Mouse (Mus musculus) erythroid progenitor cell, adult 5-6 weeks (primary cell): ENCODE measurements at regions not wholly inside any gene's neighbourhood (a gene's known extent, or its start where the extent isn't known, plus 50 kb on each side); places are given as distances from the start of the nearest gene placed in this dataset.
A peak's percentile ranks its signal among the peaks of the same experiment; 100 is the strongest.
"Not testable (repeated sequence)": the region's sequence is repeated elsewhere in the genome, so short reads cannot be mapped to it uniquely, and the experiment has no call there.

Experiments
- ATAC-seq: replicated peaks from 2 replicates; pipeline ENCODE4 v1.8.0; 2016; ENCODE audit warnings: moderate number of reproducible peaks, mild to moderate bottlenecking, moderate TSS enrichment, inconsistent platforms; ENCODE audit not compliant: poor library complexity, low FRiP score, severe bottlenecking

GRCm38 (mm10) chr5:50343681-50344080 is 284.9 kb upstream of the Adgra3 start:
- ATAC-seq = no peak

- no peak for ATAC-seq
Observed at GRCm38 (mm10) chr5:50309491-50309890, 250.7 kb upstream of the Adgra3 start.

- no peak for ATAC-seq
Observed at GRCm38 (mm10) chr5:50303859-50304480, 245.2 kb upstream of the Adgra3 start.

GRCm38 (mm10) chr5:50293794-50294193 is 235.0 kb upstream of the Adgra3 start:
- no peak for ATAC-seq

- ATAC-seq = no peak
Observed at GRCm38 (mm10) chr5:50290879-50291410, 232.1 kb upstream of the Adgra3 start.

GRCm38 (mm10) chr5:50260417-50260816 is 201.6 kb upstream of the Adgra3 start:
- ATAC-seq = no peak

GRCm38 (mm10) chr5:50258017-50258416 is 199.2 kb upstream of the Adgra3 start:
- no peak for ATAC-seq

GRCm38 (mm10) chr5:50234111-50234510 is 175.3 kb upstream of the Adgra3 start:
- no peak for ATAC-seq

- no peak for ATAC-seq
Observed at GRCm38 (mm10) chr5:50216956-50217355, 158.2 kb upstream of the Adgra3 start.

GRCm38 (mm10) chr5:50215960-50216359 is 157.2 kb upstream of the Adgra3 start:
- ATAC-seq = no peak

GRCm38 (mm10) chr5:50202307-50203010 is 143.7 kb upstream of the Adgra3 start:
- no peak for ATAC-seq

- no peak for ATAC-seq
Observed at GRCm38 (mm10) chr5:50196423-50196822, 137.6 kb upstream of the Adgra3 start.

- no peak for ATAC-seq
Observed at GRCm38 (mm10) chr5:50195993-50196392, 137.2 kb upstream of the Adgra3 start.

- ATAC-seq = no peak
Observed at GRCm38 (mm10) chr5:50189394-50189793, 130.6 kb upstream of the Adgra3 start.

- ATAC-seq = no peak
Observed at GRCm38 (mm10) chr5:50182721-50183120, 123.9 kb upstream of the Adgra3 start.

GRCm38 (mm10) chr5:50156557-50156956 is 97.8 kb upstream of the Adgra3 start:
- no peak for ATAC-seq

- not testable (repeated sequence) for ATAC-seq
Observed at GRCm38 (mm10) chr5:50155170-50155860, 96.5 kb upstream of the Adgra3 start.

GRCm38 (mm10) chr5:50146926-50147325 is 88.1 kb upstream of the Adgra3 start:
- no peak for ATAC-seq

GRCm38 (mm10) chr5:50145458-50146083 is 86.8 kb upstream of the Adgra3 start:
- ATAC-seq = peak; percentile 25; the same call in 1 of the 2 replicates

GRCm38 (mm10) chr5:50130202-50130601 is 71.4 kb upstream of the Adgra3 start:
- ATAC-seq = peak; percentile 45
